Mouse (Mus musculus) hindbrain, embryonic 16.5 days (tissue): Measurements from ENCODE around the gene Dag1. TPM values are rescaled to one million over a fixed set of nuclear protein-coding genes. Genes with fewer than 3 reads are reported as not detected.

ENCODE experiments used
- ATAC-seq: fragments of 200-750 bp; cut with Nextera tagmentation; 2 replicates; pipeline ENCODE4 v1.8.0; 2017; ENCODE audit warnings: moderate TSS enrichment, moderate library complexity
- H3K27ac ChIP-seq: fragments of 300-500 bp; sonication (generic); 2 replicates; pipeline ENCODE4 v1.5.1; 2014; ENCODE audit warnings: low read depth, mild to moderate bottlenecking, control low read depth, low read length, moderate library complexity
- H3K27me3 ChIP-seq: fragments of 300-500 bp; sonication (generic); replicated peaks from 2 replicates; pipeline ENCODE4 v1.6.1; 2014; ENCODE audit warnings: low read length; ENCODE audit not compliant: control insufficient read depth, insufficient read depth
- H3K36me3 ChIP-seq: fragments of 300-500 bp; sonication (generic); 2 replicates; pipeline ENCODE4 v1.6.1; 2014; ENCODE audit warnings: mild to moderate bottlenecking, low read length, moderate library complexity, mixed read lengths; ENCODE audit not compliant: control insufficient read depth, insufficient read depth
- H3K4me1 ChIP-seq: fragments of 300-500 bp; sonication (generic); 2 replicates; pipeline ENCODE4 v1.6.1; 2014; ENCODE audit warnings: low read depth, low read length; ENCODE audit not compliant: control insufficient read depth, insufficient read depth
- H3K4me2 ChIP-seq: fragments of 300-500 bp; sonication (generic); 2 replicates; pipeline ENCODE4 v1.6.1; 2014; ENCODE audit warnings: mild to moderate bottlenecking, low read length, control low read depth, moderate library complexity
- H3K4me3 ChIP-seq: fragments of 300-500 bp; sonication (generic); 2 replicates; pipeline ENCODE4 v1.5.1; 2014; ENCODE audit warnings: mild to moderate bottlenecking, low read length, control low read depth, moderate library complexity
- H3K9ac ChIP-seq: fragments of 300-500 bp; sonication (generic); 2 replicates; pipeline ENCODE4 v1.6.1; 2014; ENCODE audit warnings: low read depth, mild to moderate bottlenecking, control low read depth, low read length, moderate library complexity
- H3K9me3 ChIP-seq: fragments of 300-500 bp; sonication (generic); 2 replicates; pipeline ENCODE4 v1.6.1; 2014; ENCODE audit warnings: mild to moderate bottlenecking, low read length, moderate library complexity; ENCODE audit not compliant: control insufficient read depth
- WGBS: fragments of 180-500 bp; shearing (Covaris S2); extraction: QIAGEN DNeasy Blood & Tissue Kit; methylation state at CpG from one replicate; pipeline ENCODE4 v1.1.7; 2014; 5-methylcytosine and 5-hydroxymethylcytosine counted together
- polyA plus RNA-seq: library from polyadenylated mRNA; unstranded; fragments of >200 nt; fragmentation: Nextera tagmentation; extraction: Ambion mirVana; gene quantifications from 2 replicates; pipeline ENCODE4 v1.2.1, GENCODE M21; 2015

Dag1 gene
- polyA plus RNA-seq, 1 experiment from 2014 or later, result 75.4 TPM

DNA sequence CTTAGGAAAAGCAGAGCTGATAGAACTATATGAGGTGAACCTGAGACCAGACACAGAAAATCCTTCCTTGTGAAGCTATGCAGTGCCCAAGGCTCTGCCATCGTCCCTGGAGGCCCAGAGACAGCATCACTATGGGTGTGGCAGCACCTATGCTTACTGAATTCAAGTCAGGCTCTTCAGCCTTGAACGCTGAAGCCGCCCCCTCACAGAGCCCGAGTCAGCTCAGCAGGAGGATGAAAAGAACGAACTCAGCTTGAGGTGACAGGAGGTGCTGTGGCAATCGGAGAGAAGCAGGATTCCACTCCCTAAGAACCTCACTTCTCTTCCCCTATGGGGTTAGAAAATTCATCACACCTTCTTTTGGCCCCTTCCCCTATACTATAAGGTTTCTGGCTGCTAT, 76.1 kb downstream of the Dag1 start:
- H3K4me2 ChIP-seq, result no peak overlapping the region; the same call in 1 of the 2 replicates
- H3K27ac ChIP-seq, result no peak overlapping the region
- no peaks in the 10 kb centered on the region for H3K27me3 ChIP-seq
- no peak for ATAC-seq
- H3K36me3 ChIP-seq, result no peaks in the 10 kb centered on the region
- no peak overlapping the region; the same call in 1 of the 2 replicates for H3K9ac ChIP-seq
- 55% methylated on average over 6 of the region's 6 CpGs for WGBS
- no peak overlapping the region for H3K4me3 ChIP-seq
- peaks cover 17% of the 10 kb centered on the region for H3K4me1 ChIP-seq
- no peaks in the 10 kb centered on the region for H3K9me3 ChIP-seq

DNA sequence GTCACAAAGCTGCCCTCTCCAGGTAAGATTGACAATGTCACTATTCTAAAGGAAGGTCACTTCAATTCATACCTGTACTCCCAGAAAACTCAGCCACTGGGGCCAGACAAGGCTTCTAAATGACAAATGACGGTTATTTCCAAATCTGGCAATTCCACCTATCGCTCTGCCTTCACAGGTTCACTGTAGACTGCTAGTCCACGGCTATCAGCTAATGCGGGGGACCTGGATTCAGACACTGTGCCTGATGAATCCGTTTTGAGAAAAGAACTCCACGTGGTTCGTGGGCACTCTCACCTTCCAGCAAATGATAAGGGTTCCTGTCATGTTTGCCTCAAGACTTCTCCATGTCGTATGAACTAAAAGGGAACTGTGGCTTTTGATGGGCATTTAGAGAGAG, 78.0 kb downstream of the Dag1 start:
- H3K9me3 ChIP-seq, result no peaks in the 10 kb centered on the region
- H3K4me1 ChIP-seq, result peaks cover 17% of the 10 kb centered on the region
- H3K9ac ChIP-seq, result no peak overlapping the region
- no peaks in the 10 kb centered on the region for H3K27me3 ChIP-seq
- 83% methylated on average over 8 of the region's 8 CpGs for WGBS
- H3K36me3 ChIP-seq, result no peaks in the 10 kb centered on the region
- H3K4me2 ChIP-seq, result no peak overlapping the region
- no peak overlapping the region for H3K27ac ChIP-seq
- no peak for ATAC-seq
- H3K4me3 ChIP-seq, result no peak overlapping the region

GRCm38 (mm10) chr9:108183531-108183994, 80.2 kb downstream of the Dag1 start:
- Histone ChIP-seq H3K9me3 (no peaks in the 10 kb centered on the region), H3K4me3 (no peak overlapping the region), H3K27ac (no peak overlapping the region), H3K4me1 (peaks cover 12% of the 10 kb centered on the region), H3K36me3 (no peaks in the 10 kb centered on the region), H3K27me3 (no peaks in the 10 kb centered on the region), H3K9ac (no peak overlapping the region), H3K4me2 (no peak overlapping the region)
- no peak for ATAC-seq
- 90% methylated on average over 19 of the region's 19 CpGs for WGBS

- H3K9me3 ChIP-seq, result no peaks in the 10 kb centered on the region
- ATAC-seq, result no peak
- H3K36me3 ChIP-seq, result no peaks in the 10 kb centered on the region
- no peak overlapping the region for H3K27ac ChIP-seq
- WGBS, result 70% methylated on average over 11 of the region's 11 CpGs
- H3K4me3 ChIP-seq, result no peak overlapping the region
- peaks cover 6% of the 10 kb centered on the region for H3K4me1 ChIP-seq
- no peak overlapping the region for H3K9ac ChIP-seq
- H3K27me3 ChIP-seq, result no peaks in the 10 kb centered on the region
- H3K4me2 ChIP-seq, result no peak overlapping the region
Observed at GRCm38 (mm10) chr9:108182806-108183506, 80.8 kb downstream of the Dag1 start.

GRCm38 (mm10) chr9:108178391-108178790, 85.4 kb downstream of the Dag1 start:
- peaks cover 2% of the 10 kb centered on the region; the same call in 1 of the 2 replicates for H3K4me1 ChIP-seq
- no peak overlapping the region for H3K4me2 ChIP-seq
- H3K36me3 ChIP-seq, result no peaks in the 10 kb centered on the region
- no peak overlapping the region for H3K4me3 ChIP-seq
- no peak for ATAC-seq
- no peak overlapping the region for H3K9ac ChIP-seq
- H3K9me3 ChIP-seq, result no peaks in the 10 kb centered on the region
- 78% methylated on average over 5 of the region's 5 CpGs for WGBS
- H3K27me3 ChIP-seq, result no peaks in the 10 kb centered on the region
- no peak overlapping the region for H3K27ac ChIP-seq

- Histone ChIP-seq H3K4me3 (no peak overlapping the region), H3K4me1 (peaks cover 2% of the 10 kb centered on the region; the same call in 1 of the 2 replicates), H3K4me2 (no peak overlapping the region), H3K9me3 (no peaks in the 10 kb centered on the region), H3K27ac (no peak overlapping the region), H3K36me3 (no peaks in the 10 kb centered on the region), H3K9ac (no peak overlapping the region), H3K27me3 (no peaks in the 10 kb centered on the region)
- no peak for ATAC-seq
- 76% methylated on average over 18 of the region's 19 CpGs for WGBS
Observed at GRCm38 (mm10) chr9:108175116-108175838, 88.5 kb downstream of the Dag1 start.

DNA sequence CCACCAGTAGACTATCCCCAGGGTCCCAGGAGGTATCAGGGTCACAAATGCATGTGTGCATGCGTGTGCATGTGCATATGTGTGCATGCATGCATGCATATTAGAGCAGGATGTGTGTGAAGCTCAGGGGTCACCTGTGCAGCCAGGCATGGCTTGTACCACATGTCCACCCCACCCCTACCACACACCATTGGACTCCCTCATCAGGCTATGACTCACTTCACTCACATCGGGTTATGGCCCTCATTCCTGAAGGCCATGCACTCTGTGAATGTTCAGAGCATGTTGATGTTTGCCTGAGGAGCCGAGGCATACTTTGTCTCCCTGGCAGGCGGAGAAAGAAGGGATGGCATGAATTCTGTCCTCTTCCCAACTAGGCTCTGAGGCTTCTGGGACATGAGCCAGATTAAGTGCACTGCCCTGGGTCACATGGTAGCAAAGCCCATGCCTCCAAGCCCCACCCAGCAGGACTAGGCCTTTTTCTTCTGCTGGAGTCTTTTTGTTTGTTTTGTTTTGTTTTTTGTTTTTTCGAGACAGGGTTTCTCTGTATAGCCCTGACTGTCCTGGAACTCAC, 90.9 kb downstream of the Dag1 start:
- Histone ChIP-seq H3K9me3 (no peaks in the 10 kb centered on the region), H3K4me3 (no peak overlapping the region), H3K4me2 (no peak overlapping the region), H3K27me3 (no peaks in the 10 kb centered on the region), H3K4me1 (peaks cover 2% of the 10 kb centered on the region; the same call in 1 of the 2 replicates), H3K36me3 (no peaks in the 10 kb centered on the region), H3K27ac (no peak overlapping the region), H3K9ac (no peak overlapping the region)
- 62% methylated on average over 5 of the region's 5 CpGs for WGBS
- peak; percentile 66 for ATAC-seq

DNA sequence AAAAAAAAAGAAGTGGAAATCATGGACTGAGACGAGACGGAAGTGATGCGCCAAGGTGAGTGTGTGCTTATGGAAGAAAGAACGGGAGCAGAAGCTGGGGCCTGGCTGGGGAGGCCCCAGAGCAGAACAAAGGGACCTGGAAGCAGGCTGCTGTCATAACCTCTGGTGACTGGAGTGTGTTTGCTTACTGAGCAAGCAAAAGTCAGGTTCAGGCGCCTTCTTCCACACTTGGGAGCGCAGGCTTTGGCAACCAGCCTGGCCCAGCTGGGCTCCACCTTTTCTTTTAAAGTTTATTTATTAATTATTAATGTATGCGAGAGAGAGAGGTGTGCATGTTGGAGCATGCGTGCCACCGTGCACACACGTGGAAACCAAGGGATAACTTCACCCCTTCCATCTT, 94.0 kb downstream of the Dag1 start:
- Histone ChIP-seq H3K4me1 (peaks cover 2% of the 10 kb centered on the region; the same call in 1 of the 2 replicates), H3K9ac (no peak overlapping the region), H3K4me2 (no peak overlapping the region), H3K36me3 (no peaks in the 10 kb centered on the region), H3K27ac (no peak overlapping the region), H3K4me3 (no peak overlapping the region), H3K9me3 (no peaks in the 10 kb centered on the region), H3K27me3 (no peaks in the 10 kb centered on the region)
- no peak for ATAC-seq
- WGBS, result 81% methylated on average over 10 of the region's 10 CpGs

DNA sequence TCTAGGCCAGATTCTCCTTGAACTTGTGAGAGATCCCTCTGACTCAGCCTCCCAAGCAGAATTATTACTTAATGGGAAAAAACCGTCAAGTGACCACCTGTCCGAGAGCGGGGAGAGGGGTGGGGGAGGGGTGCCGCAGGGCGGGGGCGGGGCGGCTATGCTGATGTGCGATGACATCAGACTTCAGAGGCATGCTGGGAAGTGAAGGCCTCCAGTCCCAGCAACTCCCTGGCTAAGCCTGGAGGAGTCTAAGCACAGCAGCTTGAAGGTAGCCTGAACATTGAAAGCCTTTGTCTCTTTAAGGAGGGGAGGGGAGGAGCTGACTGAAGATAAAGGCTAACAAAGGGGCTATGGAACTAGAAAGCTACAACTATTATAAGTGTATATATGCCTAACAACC, 98.6 kb downstream of the Dag1 start:
- Histone ChIP-seq H3K9me3 (no peaks in the 10 kb centered on the region), H3K4me1 (no peaks in the 10 kb centered on the region), H3K4me2 (no peak overlapping the region), H3K9ac (no peak overlapping the region), H3K4me3 (no peak overlapping the region), H3K36me3 (no peaks in the 10 kb centered on the region), H3K27ac (no peak overlapping the region), H3K27me3 (no peaks in the 10 kb centered on the region)
- WGBS, result 38% methylated on average over 8 of the region's 8 CpGs
- no peak for ATAC-seq
